Mouse (Mus musculus) thymus, postnatal 0 days (tissue): ENCODE measurements around the gene Mutyh. TPM values are rescaled to one million over a fixed set of nuclear protein-coding genes. Genes with fewer than 3 reads are reported as not detected.
"Not testable (repeated sequence)": the region's sequence is repeated elsewhere in the genome, so short reads cannot be mapped to it uniquely, and the experiment has no call there.

ENCODE experiments used
- DNase-seq: peaks from one replicate; pipeline ENCODE4 v3.0.0-alpha.2; 2015; ENCODE audit warnings: low spot score
- polyA plus RNA-seq: library from polyadenylated mRNA; unstranded; fragments of >200 nt; fragmentation: Nextera tagmentation; extraction: Ambion mirVana; gene quantifications from 2 replicates; pipeline ENCODE4 v1.2.1, GENCODE M21; 2015

Gene Mutyh
- polyA plus RNA-seq, 1 experiment from 2014 or later, result 22.9 TPM

DNA sequence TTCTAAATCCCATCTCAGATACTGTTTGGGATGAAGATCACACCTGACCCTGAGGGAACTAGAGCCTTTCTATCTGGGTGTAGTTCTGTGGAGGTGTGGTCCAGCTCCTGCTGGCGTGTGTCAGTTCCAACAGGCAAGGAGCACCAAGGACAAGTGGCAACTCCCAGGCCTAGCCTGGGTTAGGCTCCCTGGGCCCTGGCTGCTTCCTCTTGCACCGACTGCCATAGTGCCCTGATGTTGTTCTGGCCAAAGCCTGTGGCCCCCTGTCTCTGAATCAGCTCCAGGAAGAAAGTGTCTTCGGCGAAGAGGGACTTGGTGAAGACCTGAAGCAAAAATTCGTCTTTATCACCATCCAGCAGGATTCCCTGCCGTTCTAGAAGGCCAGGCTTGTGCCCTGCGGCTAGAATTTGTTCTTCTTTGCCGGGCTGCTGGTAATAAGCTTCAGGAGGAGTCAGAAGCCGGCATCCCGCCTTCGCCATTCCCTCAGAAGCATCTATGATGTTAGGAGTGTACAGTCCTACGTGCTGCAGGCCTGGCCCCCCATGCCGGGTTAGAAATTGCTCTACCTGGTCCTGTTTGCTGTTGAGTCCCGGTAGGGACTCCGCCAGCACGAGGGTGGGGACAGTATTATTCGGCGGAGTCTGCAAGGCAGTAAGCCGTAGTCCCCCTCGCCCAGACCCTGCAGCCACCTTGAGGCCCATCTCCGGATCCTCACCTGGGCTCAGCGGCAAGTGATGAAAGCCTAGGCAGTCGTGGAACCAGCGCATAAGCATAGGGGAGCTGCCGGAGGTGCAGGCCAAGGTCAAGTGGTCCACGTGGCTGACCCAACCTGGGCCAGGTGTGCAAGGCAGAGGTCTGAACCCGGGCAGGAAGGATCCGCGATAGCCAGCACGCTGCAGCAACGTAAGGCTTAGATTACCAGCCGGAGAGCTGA, 12.7 kb downstream of the Mutyh start:
- no peak for DNase-seq

DNA sequence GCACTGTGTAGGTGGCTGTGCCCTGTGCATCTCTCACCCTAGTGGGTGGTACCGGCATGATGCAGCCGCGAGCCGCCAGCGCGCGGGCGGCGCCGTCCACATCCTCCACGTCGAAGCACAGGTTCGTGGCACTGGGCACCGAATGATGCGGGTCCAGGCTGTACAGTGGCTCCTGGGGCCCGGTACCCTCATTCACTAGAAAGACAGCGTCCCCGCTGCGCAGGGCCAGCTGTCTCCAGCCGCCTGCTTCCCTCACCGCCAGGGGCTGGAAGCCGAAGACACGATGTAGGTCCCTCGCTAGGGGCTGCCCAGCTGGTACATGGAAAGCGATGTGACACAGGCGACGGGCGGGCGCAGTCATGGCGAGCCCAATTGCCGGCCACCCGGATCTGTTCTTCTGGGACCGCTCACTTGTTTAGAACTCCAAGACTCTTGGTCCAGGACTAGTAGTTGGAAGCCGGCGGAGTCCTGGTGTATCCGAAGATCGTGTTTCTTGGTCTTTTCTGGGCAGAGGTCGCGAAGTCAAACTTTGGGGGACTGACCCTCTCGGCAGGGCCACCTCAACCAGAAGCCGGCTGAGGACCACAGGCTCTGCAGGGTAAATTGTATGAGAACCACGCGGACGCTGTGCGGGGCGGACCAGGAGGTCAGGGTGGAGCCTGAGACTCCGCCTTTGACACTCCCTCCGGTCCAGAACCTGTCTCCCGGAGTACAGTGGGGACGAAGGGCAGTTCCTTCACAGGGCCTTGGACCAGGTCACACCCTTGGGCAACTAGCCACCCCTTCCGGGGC, 13.6 kb downstream of the Mutyh start:
- peak; percentile 33 for DNase-seq

GRCm38 (mm10) chr4:116821694-116822016, 14.1 kb downstream of the Mutyh start, which contains the start of gene Hpdl:
Gene Hpdl, minus strand, starts transcription at chr4:116821707.
- no peak for DNase-seq

DNA sequence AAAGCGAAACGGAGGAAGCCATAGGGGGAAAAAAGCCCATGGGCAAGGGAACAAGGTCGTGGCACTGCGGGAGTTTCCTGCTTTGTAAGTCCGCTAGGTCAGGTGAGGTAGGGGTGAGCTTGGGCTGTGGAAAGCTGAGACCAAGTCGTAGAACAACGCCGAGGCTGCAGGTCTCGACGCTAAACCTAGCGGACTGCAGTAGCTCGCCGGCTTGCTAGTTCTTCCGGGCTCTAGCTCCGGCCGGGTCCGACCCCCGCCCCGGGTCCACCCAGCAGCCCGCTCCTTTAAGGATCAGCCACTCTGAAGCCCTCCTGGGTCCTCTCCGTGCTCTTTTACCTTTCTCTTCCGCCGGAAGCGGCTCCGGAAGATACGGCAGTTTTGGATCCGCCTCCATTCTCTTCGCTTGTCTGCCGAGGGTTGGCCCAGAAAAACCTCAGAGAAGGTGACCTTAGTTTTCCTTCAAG, 17.1 kb downstream of the Mutyh start:
- DNase-seq, result peak; percentile 83

DNA sequence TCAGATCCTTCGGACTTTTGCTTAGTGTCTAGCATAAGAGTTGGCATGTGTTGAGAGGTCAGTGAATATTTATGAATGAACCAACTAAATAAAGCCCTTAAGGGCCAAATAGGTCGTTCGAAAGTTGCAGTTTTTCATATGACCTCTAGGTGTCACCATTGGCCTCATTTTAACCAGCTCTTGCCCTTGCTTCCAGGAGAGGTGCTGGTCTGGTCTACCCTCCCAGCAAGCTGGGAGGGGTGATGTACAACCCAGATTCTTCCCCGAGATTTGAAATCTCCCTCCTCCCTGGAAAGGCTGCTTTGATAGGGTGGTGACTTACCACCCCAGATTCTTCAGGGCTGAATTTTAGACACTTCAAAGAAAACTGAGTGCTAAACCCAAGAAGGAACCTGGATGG, 20.3 kb downstream of the Mutyh start:
- DNase-seq, result peak; percentile 68

GRCm38 (mm10) chr4:116829364-116830069, 22.0 kb downstream of the Mutyh start:
- no peak for DNase-seq

DNA sequence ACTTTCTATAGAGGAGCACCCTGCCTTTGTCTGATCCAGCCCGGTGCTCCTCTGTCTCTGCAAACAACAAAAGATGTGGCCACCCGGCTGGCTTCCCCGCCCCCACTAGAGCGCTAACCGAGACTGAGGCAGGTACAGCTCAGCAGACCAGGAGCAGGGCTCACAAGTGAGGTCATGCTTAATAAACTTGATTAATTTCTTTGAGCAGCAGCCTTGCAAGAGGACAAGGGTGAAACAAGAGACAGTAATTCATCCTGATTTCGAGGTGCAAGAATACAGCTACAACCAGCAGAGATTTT, 22.5 kb downstream of the Mutyh start:
- DNase-seq, result no peak

GRCm38 (mm10) chr4:116838999-116839398, 31.5 kb downstream of the Mutyh start:
- DNase-seq, result no peak

DNA sequence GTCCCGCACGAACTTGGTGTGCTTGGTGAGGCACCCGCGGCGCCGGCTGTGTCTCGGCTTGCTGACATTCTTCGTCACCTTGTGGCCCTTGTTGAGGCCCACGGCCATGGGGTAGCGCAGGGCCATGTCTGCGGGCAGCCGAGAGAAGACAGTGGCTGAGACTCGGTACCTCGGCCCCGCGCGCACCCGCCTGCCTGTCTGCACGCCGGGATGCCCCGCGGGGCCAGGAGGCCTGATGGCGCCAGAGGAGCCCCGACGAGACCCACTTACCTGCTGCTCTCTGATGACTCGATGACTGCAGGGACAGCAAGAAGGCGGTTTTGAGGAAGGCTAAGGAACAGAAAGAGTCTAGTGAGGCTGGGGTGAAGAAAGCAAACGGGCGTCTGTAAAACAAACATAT, 32.6 kb downstream of the Mutyh start:
- DNase-seq, result not testable (repeated sequence)

DNA sequence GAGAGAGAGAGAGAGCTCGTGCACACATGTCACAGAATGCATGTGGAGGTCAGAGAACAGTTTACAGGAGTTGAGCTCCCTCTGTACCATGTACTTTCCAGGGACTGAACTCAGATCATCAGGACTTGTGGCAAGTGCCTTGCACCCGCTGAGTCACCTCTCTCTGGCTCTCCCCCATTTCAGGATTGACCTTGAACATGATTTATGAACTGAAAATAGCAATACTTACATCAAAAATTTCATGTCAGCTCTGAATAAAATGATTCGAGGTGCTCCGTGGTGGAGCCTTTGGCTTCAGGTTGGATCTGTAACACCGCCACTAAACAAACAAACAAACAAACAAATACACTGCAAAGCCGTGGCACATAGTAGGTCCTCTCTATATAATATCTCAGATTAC, 33.3 kb downstream of the Mutyh start:
- DNase-seq, result no peak

GRCm38 (mm10) chr4:116844324-116844723, 36.8 kb downstream of the Mutyh start:
- no peak for DNase-seq

- no peak for DNase-seq
Observed at GRCm38 (mm10) chr4:116849901-116850300, 42.4 kb downstream of the Mutyh start.

DNA sequence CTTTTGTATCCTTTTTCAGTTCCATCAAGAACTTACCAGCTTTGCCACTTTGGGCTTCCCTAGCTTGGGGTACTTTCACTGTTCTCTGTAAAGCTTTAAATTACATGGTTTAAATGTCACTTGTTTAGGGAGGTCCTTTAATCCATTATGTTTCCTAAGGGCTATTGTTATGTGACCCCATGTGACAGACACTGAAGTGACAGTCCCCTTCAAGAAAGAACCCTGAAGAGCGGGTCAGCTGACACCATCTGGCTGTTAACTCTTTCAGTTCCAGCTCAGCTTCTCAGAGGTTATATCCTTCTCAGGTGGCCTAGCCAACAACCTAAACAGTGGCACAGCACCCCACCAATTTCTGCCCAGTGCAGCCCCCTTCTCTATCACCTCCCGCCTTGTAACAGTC, 46.8 kb downstream of the Mutyh start:
- DNase-seq, result no peak

- no peak for DNase-seq
Observed at GRCm38 (mm10) chr4:116857203-116857602, 49.7 kb downstream of the Mutyh start.

DNA sequence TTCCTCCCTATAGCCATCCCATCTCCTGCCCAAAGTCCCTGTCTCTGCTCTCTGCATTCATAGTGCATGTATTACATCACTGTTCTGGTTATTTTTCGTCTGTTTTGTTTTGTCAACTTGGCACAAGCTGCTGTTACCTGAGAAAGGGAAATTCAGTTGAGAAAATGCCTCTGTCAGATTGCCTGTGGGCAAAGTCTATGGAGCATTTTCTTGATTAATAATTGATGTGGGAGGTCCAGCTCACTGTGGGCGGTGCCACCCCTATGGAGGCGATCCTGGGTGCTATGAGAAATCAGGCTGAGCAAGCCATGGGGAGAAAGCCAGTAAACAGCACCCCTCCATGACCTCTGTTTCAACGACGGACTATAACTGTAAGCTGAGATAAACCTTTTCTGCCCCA, 52.2 kb downstream of the Mutyh start:
- DNase-seq, result no peak

- no peak for DNase-seq
Observed at GRCm38 (mm10) chr4:116862023-116862422, 54.5 kb downstream of the Mutyh start.

Other genes with a start within 250 kb of the Mutyh start
- gene Ccdc17, start 211.1 kb upstream of the Mutyh start, polyA plus RNA-seq, result 3.8 and 4.1 TPM in 2 replicates
- 110 and 118 TPM in 2 replicates for gene Nasp, start 179.8 kb upstream of the Mutyh start, polyA plus RNA-seq
- gene Akr1a1, start 156.0 kb upstream of the Mutyh start, polyA plus RNA-seq, result 624 and 637 TPM in 2 replicates
- gene Prdx1, start 122.2 kb upstream of the Mutyh start, polyA plus RNA-seq, result 1,118 and 1,206 TPM in 2 replicates
- gene Mmachc, start 99.3 kb upstream of the Mutyh start, polyA plus RNA-seq, result 12.0 and 13.6 TPM in 2 replicates
- gene Ccdc163, start 99.2 kb upstream of the Mutyh start, polyA plus RNA-seq, result 21.5 and 23.7 TPM in 2 replicates
- gene Tesk2, start 86.8 kb upstream of the Mutyh start, polyA plus RNA-seq, result 4.3 and 4.7 TPM in 2 replicates
- gene Toe1, start 83 bp upstream of the Mutyh start, polyA plus RNA-seq, result 39.2 and 39.6 TPM in 2 replicates
- gene Hpdl, start 14.0 kb downstream of the Mutyh start, polyA plus RNA-seq, result 0.22 and 0.49 TPM in 2 replicates
- 0.04 and 0.09 TPM in 2 replicates for gene Zswim5, start 69.7 kb downstream of the Mutyh start, polyA plus RNA-seq
- 102 and 109 TPM in 2 replicates for gene Urod, start 186.7 kb downstream of the Mutyh start, polyA plus RNA-seq
- gene Hectd3, start 187.6 kb downstream of the Mutyh start, polyA plus RNA-seq, result 14.4 and 14.6 TPM in 2 replicates
- gene Eif2b3, start 211.7 kb downstream of the Mutyh start, polyA plus RNA-seq, result 40.9 and 42.1 TPM in 2 replicates